ENCODE assay signal across 19 mouse cellular contexts in the genomic region with DNA sequence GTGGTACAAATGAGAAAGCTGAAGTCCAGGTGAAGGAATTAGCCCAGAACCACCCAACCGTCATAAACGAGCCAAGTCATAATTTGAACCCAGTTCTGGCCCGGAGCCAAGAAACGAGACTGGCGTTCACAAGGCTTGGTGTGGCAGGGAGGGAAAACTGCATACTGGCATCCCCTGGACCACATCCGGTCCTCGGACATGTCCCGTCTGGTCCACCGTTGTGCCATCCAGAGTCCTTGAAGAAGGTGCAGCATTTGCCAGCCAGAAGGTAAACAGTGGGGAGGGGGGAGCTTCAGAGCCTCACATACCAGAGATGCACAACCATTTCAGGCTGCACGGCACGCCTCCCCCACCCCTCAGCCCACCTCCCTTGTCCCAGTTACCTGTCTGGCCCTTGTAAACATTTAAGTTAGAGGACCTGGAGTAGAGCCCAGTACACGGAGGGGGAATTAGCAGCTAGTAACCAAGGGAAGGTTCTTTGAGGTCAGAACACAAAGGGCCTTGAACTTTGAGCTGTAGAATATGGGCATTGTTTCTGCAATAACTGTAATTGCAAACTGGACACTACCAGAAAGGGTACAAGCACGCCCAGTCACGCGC. TPM values are rescaled to one million over a fixed set of nuclear protein-coding genes. Genes with fewer than 3 reads are reported as not detected.
DNase-seq lines count a peak whose midpoint lies in the region; ATAC-seq lines count a peak whose summit lies in the region.
"Had no signal": no experiment of that assay in that cellular context is flagged by ENCODE, and none has a peak within 500 bp of the region (broad histone marks: within the 10 kb centered on the region; RNA-seq: fewer than 3 reads in every experiment).

No protein-coding gene starts in this region.

- no peak overlapping the region for H3K27ac ChIP-seq in kidney, embryonic 14.5 days (ENCODE audit: low read depth, low read length)
- H3K27ac ChIP-seq: hindbrain, embryonic 15.5 days; kidney, postnatal 0 days; liver, embryonic 14.5 days had no signal

- no peak overlapping the region for H3K9ac ChIP-seq in kidney, embryonic 14.5 days (ENCODE audit: low read depth, low read length)
- H3K9ac ChIP-seq: hindbrain, embryonic 15.5 days; liver, embryonic 14.5 days had no signal

- H3K36me3 ChIP-seq in kidney, embryonic 14.5 days (ENCODE audit: control insufficient read depth, insufficient read depth, low read length), result no peaks in the 10 kb centered on the region
- H3K36me3 ChIP-seq: hindbrain, embryonic 15.5 days had no signal

- H3K27me3 ChIP-seq in kidney, embryonic 14.5 days (ENCODE audit: control insufficient read depth, insufficient read depth, low read length), result no peaks in the 10 kb centered on the region
- H3K27me3 ChIP-seq: hindbrain, embryonic 15.5 days; megakaryocyte, embryonic 14.5 days had no signal

- ATAC-seq in kidney, embryonic 14.5 days (ENCODE audit: low FRiP score, low TSS enrichment), result no peak
- ATAC-seq: CD4-positive, CD25-positive, alpha-beta regulatory T cell, adult 4 months; forebrain, embryonic 16.5 days; midbrain, embryonic 16.5 days had no signal

- H3K4me3 ChIP-seq in kidney, embryonic 14.5 days (ENCODE audit: low read length), result no peak overlapping the region
- H3K4me3 ChIP-seq: hindbrain, embryonic 15.5 days; megakaryocyte, embryonic 14.5 days had no signal

- H3K9me3 ChIP-seq in kidney, embryonic 14.5 days (ENCODE audit: control insufficient read depth, low read length), result no peaks in the 10 kb centered on the region
- H3K9me3 ChIP-seq: hindbrain, embryonic 15.5 days; megakaryocyte, embryonic 14.5 days had no signal

- DNase-seq in kidney, adult 18-20 months, result peak; percentile 49
- peak; percentile 63 for DNase-seq in testis, postnatal 10 days (ENCODE audit: low spot score)
- no peak for DNase-seq in testis, postnatal 14 days (ENCODE audit: low spot score)
- peak; percentile 35 for DNase-seq in lung, postnatal 10 days
- peak; percentile 70 to 75 for DNase-seq in urinary bladder, postnatal 36 days (ENCODE audit: low spot score in 2 of 2)
- DNase-seq in embryo, embryonic 10 days (ENCODE audit: low spot score), result no peak
- no peak for DNase-seq in gastrocnemius, postnatal 25 days
- DNase-seq: gastrocnemius, postnatal 10 days; heart, postnatal 14 days; right cerebral cortex, postnatal 25 days; thymus, adult 2 months had no signal

- no peak overlapping the region for H3K4me2 ChIP-seq in kidney, embryonic 14.5 days (replicated peaks; ENCODE audit: low read depth, low read length)
- H3K4me2 ChIP-seq: hindbrain, embryonic 15.5 days had no signal

- peaks cover 13% of the 10 kb centered on the region for H3K4me1 ChIP-seq in kidney, embryonic 14.5 days (ENCODE audit: control insufficient read depth, insufficient read depth, low read length)

- WGBS in kidney, embryonic 14.5 days, result 78% methylated on average over 15 of the region's 15 CpGs

RNA-seq across cellular contexts. Expression of gene Vegfa, which starts 27.2 kb away (rescaled TPM):
- 8.2 and 10.1 TPM in 2 replicates for polyA plus RNA-seq in kidney, embryonic 14.5 days (2014; fragmentation: Nextera tagmentation; extraction: Ambion mirVana)
- total RNA-seq in gastrocnemius, postnatal 25 days (2021), result 100 to 1,000 TPM; 135 to 170 TPM
- polyA plus RNA-seq: CD4-positive, CD25-positive, alpha-beta regulatory T cell, adult 4 months had no signal

RNA-seq across cellular contexts. Expression of gene Mrps18a, which starts 51.5 kb away (rescaled TPM):
- polyA plus RNA-seq in kidney, embryonic 14.5 days (2014; fragmentation: Nextera tagmentation; extraction: Ambion mirVana), result 149 and 164 TPM in 2 replicates
- 10 to 100 TPM; 74.1 to 79.3 TPM for total RNA-seq in gastrocnemius, postnatal 25 days (2021)

Comparison
In these comparisons a context has a peak if more than half of its experiments do, and no peak if none do; other contexts are left out.
1. DNase-seq: peak in kidney, adult 18-20 months (single experiment), testis, postnatal 10 days (single experiment), lung, postnatal 10 days (single experiment) and urinary bladder, postnatal 36 days (2 of 2); none in testis, postnatal 14 days (single experiment), embryo, embryonic 10 days (single experiment) and gastrocnemius, postnatal 25 days (single experiment).